Mouse (Mus musculus) thymus, postnatal 36 days (tissue): ENCODE measurements around the gene Lrrfip1.

Source experiments
- DNase-seq, 2 experiments: peaks; one replicate each; pipeline ENCODE4 v3.0.0; 2022; ENCODE audit warnings: mixed read lengths in 2 of 2

Gene Lrrfip1

GRCm38 (mm10) chr1:90998268-90998890 lies at the start of gene Lrrfip1:
Gene Lrrfip1 (plus strand): TSS chr1:90998737.
- no peak for DNase-seq

DNA sequence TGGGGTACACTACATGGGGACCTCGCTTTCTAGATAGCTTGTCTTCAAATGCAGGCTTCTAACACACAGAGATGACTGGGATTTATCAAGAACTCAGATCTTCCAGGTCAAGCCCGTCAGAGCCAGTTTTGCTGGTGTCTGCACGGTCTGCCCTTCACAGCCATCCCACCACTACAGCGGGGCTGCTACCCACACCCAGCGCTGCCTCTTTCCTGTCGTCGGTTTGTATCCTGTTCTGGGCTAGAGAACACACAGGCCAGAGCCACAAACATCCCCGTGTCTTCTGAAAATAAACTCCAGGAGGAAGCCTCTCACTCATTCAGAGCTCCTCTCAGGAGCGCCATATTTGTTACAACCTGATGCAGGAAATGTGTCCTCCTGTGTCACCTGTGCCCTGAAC lies 49.2 kb upstream of the Lrrfip1 start:
- DNase-seq = no peak

- DNase-seq = no peak
These were observed 46.9 kb upstream of the Lrrfip1 start for GRCm38 (mm10) chr1:90951670-90952069.

GRCm38 (mm10) chr1:90952808-90953207 lies 45.7 kb upstream of the Lrrfip1 start, which contains the start of gene Prlh:
Gene Prlh (plus strand): TSS chr1:90953108.
- DNase-seq = no peak

DNA sequence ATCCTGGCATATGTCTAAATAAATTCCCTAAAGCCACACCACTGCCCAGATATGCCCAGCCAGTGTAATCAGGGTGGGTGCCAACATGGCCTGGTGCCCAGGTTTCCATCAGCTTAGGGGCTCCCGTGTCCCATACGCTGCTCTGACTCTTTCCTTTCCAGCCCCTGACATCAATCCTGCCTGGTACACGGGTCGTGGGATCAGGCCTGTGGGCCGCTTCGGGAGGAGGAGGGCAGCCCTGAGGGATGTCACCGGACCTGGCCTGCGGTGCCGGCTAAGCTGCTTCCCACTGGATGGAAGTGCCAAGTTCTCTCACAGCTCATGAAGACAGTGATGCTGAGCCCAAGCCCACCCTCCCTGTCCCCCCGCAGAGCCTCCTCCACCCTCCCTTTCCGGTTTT lies 44.8 kb upstream of the Lrrfip1 start:
- DNase-seq = no peak

- DNase-seq = peak; percentile 39
These were observed 42.1 kb upstream of the Lrrfip1 start for GRCm38 (mm10) chr1:90956245-90957096.

DNA sequence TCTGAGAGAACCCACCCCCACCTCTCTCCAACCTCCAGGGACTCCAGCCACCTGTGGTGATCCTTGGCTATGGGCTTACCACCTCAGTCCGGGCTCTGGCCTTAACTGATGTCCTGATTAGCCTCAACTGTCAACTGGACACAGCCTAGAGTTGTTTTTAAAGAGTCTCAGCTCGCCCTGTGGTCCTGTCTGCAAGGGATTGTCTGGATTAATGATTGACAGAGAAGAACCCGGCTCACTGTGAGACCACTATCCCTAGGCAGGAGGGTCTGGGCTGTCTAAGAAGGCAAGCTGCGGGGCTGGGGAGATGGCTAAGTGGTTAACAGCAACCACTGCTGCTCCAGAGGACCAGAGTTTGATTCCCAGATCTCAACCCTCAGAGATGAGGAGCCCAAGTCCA lies 36.0 kb upstream of the Lrrfip1 start:
- DNase-seq = no peak

DNA sequence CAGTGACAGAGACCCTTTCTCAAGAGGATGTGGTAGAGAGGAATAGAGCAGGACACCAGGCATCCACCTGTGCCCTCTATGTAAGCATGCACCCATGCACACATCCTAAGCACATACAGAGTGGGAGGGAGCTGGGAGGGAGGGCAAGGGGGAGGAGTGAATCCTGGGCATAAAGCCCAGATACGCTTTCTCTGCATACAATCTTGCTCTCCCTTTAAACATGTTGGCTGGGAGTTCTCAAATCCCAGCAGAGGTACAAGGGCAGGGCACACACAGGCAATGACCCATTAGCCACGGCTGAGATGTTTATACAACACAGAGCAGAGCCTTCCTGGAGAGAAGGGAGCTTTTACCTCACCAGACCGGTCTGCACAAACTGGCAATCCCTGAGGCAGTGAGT lies 35.5 kb upstream of the Lrrfip1 start:
- no peak for DNase-seq

DNA sequence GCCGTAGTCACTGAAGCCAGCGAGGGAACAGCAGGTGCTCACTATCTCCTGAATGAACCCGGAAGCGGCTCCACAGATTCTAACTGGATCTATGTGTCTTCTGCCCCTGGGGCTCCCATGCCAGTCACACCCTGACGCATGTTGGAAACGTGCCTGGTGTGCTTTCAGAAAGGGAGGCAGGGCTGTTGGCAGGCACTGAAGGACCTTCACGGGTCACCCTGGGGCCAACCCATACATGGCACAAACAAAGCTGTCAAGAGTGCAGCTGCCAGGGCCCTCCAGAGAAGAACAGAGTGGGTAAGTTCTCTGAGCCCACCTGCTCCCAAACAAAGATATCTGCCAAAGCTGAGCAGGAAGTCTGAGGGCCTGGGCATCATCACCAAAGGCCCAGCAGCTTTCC lies 31.0 kb upstream of the Lrrfip1 start:
- no peak for DNase-seq

- no peak for DNase-seq
These were observed 29.9 kb upstream of the Lrrfip1 start for GRCm38 (mm10) chr1:90968649-90969048.

DNA sequence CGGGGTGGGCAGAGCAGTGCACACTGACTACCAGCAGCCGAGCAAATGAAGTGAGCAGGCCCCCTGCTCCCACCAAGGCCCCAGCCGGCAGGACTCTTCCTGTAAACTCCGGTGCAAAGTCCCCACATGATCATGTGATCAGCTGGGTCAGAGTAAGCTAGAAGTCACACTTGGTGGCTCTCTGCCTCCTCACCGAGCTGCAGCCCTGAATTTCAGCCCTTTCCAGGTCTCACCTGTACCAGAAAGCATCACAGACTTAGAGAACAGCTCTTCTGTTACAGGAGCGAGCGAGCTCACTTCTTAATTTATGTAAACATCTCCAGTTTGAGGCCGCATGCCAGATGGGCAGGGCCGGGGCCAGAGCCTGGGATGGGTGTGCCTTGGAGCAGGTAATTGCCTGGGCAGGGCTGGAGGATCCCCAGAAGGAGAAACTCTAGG lies 29.2 kb upstream of the Lrrfip1 start, which contains the start of gene Rab17:
Gene Rab17, minus strand, starts transcription at position 315 of the 438 bp plus-strand sequence.
- no peak for DNase-seq

DNA sequence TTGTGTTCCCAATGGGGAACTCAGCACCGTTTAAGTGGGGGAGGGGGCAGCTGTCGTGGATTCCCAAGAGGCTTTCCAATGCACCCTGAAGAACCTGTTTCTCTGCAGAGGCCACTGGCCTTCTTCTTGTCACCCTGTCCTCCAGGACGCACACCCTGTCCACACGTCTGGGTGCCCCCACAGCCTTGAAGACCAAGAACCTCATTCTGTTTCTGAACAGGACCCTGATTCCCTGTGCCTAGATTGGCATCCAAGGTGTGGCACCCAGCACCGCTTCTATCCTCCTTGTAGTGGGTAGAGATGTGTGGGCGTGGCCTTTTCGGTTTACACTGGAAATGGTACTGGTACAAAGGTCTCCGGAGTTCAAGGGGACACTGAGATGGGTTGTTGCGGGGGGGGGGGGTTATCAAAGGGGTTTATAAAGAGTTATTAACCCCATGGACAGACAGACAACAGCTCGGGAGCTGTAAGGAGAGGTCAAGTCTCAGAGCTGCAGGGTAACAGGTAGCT lies 28.6 kb upstream of the Lrrfip1 start:
- no peak for DNase-seq

DNA sequence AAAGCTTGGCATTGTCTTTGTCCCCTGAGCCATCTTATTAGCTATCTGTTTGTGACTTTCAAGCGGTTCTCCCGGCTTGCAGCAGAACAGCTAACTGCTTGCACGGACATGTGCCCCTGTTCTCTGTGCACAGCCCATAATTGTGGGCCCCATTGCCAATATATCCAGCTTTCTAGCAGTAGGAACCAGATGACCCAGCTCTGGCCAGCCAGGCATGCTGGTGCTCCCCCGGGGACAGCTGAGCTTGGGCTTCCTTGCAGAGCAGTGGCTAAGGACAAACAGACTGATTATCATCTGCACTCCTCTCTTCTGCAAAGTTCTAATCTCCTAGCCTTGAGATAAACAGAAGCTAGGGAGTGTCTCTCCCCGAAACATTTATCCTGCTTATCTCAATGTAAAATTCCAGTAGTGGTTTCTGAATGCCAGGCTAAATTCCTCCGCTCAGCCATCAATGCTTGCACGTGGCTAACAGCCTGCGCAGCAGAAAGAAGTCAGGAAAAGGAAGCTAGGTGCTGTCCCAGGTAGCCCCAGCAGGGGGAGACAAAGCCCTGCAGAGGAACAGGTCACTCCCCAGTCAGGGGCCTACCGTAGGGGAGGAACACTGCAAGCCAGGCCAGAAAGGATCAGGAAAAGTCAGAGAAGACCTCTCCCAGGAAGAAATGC lies 25.5 kb upstream of the Lrrfip1 start:
- DNase-seq = peak; percentile 79 to 85

DNA sequence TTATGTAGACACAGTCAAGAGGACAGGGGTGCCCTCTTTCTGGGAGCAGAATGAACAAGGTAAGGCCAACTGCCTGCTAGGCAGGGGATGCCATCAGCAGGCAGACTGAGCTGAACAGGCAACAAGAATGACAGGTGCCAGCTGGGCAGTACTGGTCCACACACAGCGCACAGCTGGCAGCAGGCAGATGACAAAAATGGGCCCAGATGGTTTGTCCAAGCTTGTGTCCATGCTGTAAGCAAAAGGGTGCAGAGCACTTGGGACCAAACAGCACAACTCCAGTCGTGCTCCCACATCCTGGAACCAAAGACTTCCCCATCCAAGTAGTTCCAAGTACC lies 25.0 kb upstream of the Lrrfip1 start:
- DNase-seq = no peak

DNA sequence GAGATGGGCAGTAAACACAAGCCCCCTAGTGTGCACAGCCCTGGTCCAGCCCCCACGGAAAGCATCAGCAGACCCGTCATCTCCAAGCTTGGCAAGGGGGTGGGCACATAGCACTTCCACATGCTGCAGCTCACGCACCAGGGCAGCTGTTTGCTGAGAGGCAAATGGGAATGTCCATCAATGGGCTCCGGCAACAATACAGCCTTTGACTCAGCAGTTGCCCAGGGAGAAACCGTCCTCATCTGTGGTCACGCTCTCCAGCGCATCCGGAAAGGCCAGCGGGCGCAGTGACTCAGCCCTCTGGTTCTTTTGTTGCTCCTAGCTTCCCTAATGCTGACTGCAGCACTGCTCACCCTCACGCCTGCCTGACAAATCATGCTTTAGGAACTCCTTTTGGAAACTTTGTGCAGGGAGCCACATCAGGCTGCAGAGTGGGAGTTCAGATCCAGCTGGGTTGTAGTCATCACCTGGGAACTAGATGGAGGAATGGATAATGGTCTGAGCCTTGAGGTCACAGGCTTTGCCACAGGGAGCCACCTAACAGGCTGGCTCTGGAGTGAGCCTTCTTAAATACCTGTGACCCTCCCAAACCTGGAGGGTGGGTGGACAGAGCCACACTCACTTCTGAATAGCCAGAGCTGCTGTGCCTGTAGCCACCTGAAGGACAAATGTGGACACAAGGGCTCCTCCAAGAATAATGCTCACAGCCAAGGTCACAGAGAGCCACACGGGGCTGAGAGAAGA lies 23.5 kb upstream of the Lrrfip1 start:
- DNase-seq = no peak

DNA sequence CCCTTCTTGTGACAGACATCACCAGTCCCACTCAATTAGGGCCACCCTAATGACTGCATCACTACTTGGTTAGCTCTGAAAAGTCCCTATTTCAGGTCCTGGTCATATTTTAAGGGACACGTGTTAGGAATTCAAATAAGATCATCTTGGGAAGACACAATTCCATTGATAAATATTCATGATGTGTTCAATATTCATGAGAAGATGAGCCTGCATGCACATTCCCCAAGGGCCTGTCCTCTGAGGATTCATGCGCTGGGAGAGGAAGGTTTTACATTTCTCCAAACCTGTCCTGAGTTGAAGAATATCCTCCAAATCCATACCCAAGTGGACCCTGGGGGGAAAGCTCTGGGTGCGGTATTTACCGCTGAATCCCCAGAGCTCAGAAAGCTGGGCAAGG lies 22.6 kb upstream of the Lrrfip1 start:
- DNase-seq = no peak

GRCm38 (mm10) chr1:90980638-90981330 lies 17.8 kb upstream of the Lrrfip1 start:
- DNase-seq = no peak

- no peak for DNase-seq
These were observed 17.2 kb upstream of the Lrrfip1 start for GRCm38 (mm10) chr1:90981346-90981745.

- no peak for DNase-seq
These were observed 2.6 kb upstream of the Lrrfip1 start for GRCm38 (mm10) chr1:90995916-90996315.

DNA sequence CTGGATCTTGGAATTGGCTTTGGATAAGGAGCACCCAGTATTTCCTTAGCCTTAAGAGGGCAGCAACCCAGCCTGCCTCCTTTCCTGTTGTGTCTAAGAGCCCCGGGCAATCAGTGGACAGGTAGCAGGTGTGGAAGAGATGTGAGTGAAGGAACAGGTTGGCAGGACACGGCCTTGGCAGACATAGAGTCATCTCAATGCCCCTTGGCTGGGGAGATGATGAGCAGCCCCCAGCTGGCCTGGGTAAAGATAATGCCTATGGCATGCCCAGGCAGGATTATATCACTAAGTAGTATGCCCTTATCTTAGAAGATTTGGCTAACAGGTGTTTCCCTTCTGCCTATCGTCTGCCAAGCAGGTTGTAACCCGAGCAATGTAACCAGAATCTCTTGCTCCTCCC lies 1.4 kb upstream of the Lrrfip1 start:
- no peak for DNase-seq

DNA sequence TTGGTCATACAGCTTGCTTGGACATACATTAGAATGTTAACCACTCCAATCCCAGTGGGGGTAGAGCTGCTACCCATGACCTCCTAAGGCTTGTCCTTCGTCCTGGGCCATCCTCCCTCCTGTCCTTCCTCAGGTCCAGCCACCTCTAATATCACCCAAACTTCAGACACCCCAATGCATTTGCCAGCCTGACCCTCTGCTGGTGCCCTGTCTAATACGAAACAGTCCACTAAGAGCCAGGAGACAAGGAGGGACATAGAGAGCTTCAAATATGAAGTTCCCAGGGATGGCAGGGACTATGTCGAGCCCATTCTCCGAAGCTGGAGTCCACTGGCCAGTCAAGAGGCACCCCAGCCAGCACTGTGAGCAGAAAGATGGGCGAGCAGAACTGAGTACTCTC lies 896 bp upstream of the Lrrfip1 start:
- no peak for DNase-seq
